Mouse (Mus musculus) erythroid progenitor cell, adult 5-6 weeks (primary cell): ENCODE measurements at regions not wholly inside any gene's neighbourhood (a gene's known extent, or its start where the extent isn't known, plus 50 kb on each side); places are given as distances from the start of the nearest gene placed in this dataset.

Experiments
- ATAC-seq: replicated peaks from 2 replicates; pipeline ENCODE4 v1.8.0; 2016; ENCODE audit warnings: moderate number of reproducible peaks, mild to moderate bottlenecking, moderate TSS enrichment, inconsistent platforms; ENCODE audit not compliant: poor library complexity, low FRiP score, severe bottlenecking

- no peak for ATAC-seq
Observed at GRCm38 (mm10) chr1:185823226-185823625, 293.9 kb downstream of the Lyplal1 start.

GRCm38 (mm10) chr1:185823956-185824355, 293.2 kb downstream of the Lyplal1 start:
- no peak for ATAC-seq

- ATAC-seq = no peak
Observed at GRCm38 (mm10) chr1:185827986-185828385, 289.1 kb downstream of the Lyplal1 start.

GRCm38 (mm10) chr1:185828486-185828885, 288.6 kb downstream of the Lyplal1 start:
- ATAC-seq = no peak

GRCm38 (mm10) chr1:185832059-185832458, 285.1 kb downstream of the Lyplal1 start:
- ATAC-seq = no peak

GRCm38 (mm10) chr1:185834171-185834570, 282.9 kb downstream of the Lyplal1 start:
- no peak for ATAC-seq

GRCm38 (mm10) chr1:185836632-185837281, 280.4 kb downstream of the Lyplal1 start:
- ATAC-seq = no peak

- ATAC-seq = no peak
Observed at GRCm38 (mm10) chr1:185842481-185842880, 274.6 kb downstream of the Lyplal1 start.

- ATAC-seq = no peak
Observed at GRCm38 (mm10) chr1:185847161-185847560, 269.9 kb downstream of the Lyplal1 start.

GRCm38 (mm10) chr1:185850590-185850989, 266.5 kb downstream of the Lyplal1 start:
- no peak for ATAC-seq

- no peak for ATAC-seq
Observed at GRCm38 (mm10) chr1:185851262-185851893, 265.7 kb downstream of the Lyplal1 start.

GRCm38 (mm10) chr1:185861692-185862091, 255.4 kb downstream of the Lyplal1 start:
- no peak for ATAC-seq

- no peak for ATAC-seq
Observed at GRCm38 (mm10) chr1:185865945-185866344, 251.2 kb downstream of the Lyplal1 start.

- ATAC-seq = no peak
Observed at GRCm38 (mm10) chr1:185866612-185867011, 250.5 kb downstream of the Lyplal1 start.

GRCm38 (mm10) chr1:185867018-185867417, 250.1 kb downstream of the Lyplal1 start:
- ATAC-seq = no peak

- ATAC-seq = no peak
Observed at GRCm38 (mm10) chr1:185868721-185869120, 248.4 kb downstream of the Lyplal1 start.

GRCm38 (mm10) chr1:185887031-185887430, 230.1 kb downstream of the Lyplal1 start:
- ATAC-seq = no peak

- ATAC-seq = no peak
Observed at GRCm38 (mm10) chr1:185891814-185892213, 225.3 kb downstream of the Lyplal1 start.

- ATAC-seq = no peak
Observed at GRCm38 (mm10) chr1:185893421-185893820, 223.7 kb downstream of the Lyplal1 start.

- no peak for ATAC-seq
Observed at GRCm38 (mm10) chr1:185898475-185898874, 218.6 kb downstream of the Lyplal1 start.

- no peak for ATAC-seq
Observed at GRCm38 (mm10) chr1:185900316-185900715, 216.8 kb downstream of the Lyplal1 start.

GRCm38 (mm10) chr1:185902395-185902794, 214.7 kb downstream of the Lyplal1 start:
- no peak for ATAC-seq
